Mouse (Mus musculus): ENCODE data around the gene Tceanc2.

The Tceanc2 gene

GRCm38 (mm10) chr4:107091696-107092095 is 87.2 kb downstream of the Tceanc2 start:
- peak; percentile 84 to 93 for DNase-seq (ENCODE audit: inconsistent age in 2 of 2, low spot score in 1 of 2)

- DNase-seq (ENCODE audit: inconsistent age in 2 of 2, low spot score in 1 of 2): peak; percentile 73 to 82
Observed at GRCm38 (mm10) chr4:107084858-107085257, 94.1 kb downstream of the Tceanc2 start.

- peak; percentile 81 to 89 for DNase-seq (ENCODE audit: inconsistent age in 2 of 2, low spot score in 1 of 2)
Observed at GRCm38 (mm10) chr4:107084343-107084742, 94.6 kb downstream of the Tceanc2 start.

Data from adrenal gland, adult (tissue).